Mouse (Mus musculus): ENCODE measurements around the gene D630003M21Rik.

DNA sequence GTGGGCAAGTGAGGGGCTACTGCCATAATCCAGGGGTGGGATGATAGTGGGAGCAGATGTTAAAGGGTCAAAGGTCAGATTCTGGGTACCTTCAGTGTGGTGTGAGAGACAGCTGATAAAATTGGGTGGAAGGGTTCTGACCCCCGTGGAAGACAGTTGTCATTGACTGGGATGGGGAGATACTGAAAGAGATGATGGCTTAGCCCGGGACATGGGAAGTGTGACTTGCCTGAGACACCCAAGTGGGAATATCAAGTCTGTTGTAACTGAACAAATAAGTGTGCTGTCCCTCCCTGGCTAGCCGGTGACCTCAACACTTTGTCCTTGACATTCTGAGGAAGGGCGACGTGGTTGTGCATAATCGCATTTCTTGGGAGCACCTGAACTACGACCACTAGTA lies 59.3 kb downstream of the D630003M21Rik start:
- TF ChIP-seq CTCF (IDR thresholded peaks at IDR 0.05; ENCODE audit: low read depth, low read length) (no peak), POLR2A (IDR thresholded peaks at IDR 0.05; ENCODE audit: insufficient read depth, low read length) (no peak)

Data from ES-Bruce4 (cell line).